ENCODE assay signal across 9 mouse cellular contexts in genomic region chr4:151902689-151903241, GRCm38 (mm10). TPM values are rescaled to one million over a fixed set of nuclear protein-coding genes. Genes with fewer than 3 reads are reported as not detected.
DNase-seq lines count a peak whose midpoint lies in the region; ATAC-seq and TF ChIP-seq lines count a peak whose summit lies in the region.
"Had no signal": no experiment of that assay in that cellular context is flagged by ENCODE, and none has a peak within 500 bp of the region (broad histone marks: within the 10 kb centered on the region; RNA-seq: fewer than 3 reads in every experiment).

No protein-coding gene starts in this region.

- H3K27ac ChIP-seq in embryonic facial prominence, embryonic 15.5 days (replicated peaks): no peak overlapping the region
- no peak overlapping the region for H3K27ac ChIP-seq in embryonic facial prominence, embryonic 10.5 days (replicated peaks)
- H3K27ac ChIP-seq in hindbrain, postnatal 0 days: no peak overlapping the region
- no peak overlapping the region for H3K27ac ChIP-seq in midbrain, embryonic 10.5 days (replicated peaks)
- H3K27ac ChIP-seq: stomach, embryonic 15.5 days had no signal

- TF ChIP-seq CTCF in lung, adult 2 months (IDR thresholded peaks at IDR 0.05; ENCODE audit: insufficient read depth, low read length): no peak
- no peak for TF ChIP-seq CTCF in hindbrain, postnatal 0 days (IDR thresholded peaks at IDR 0.05; ENCODE audit: low read depth)

- no peaks in the 10 kb centered on the region for H3K9me3 ChIP-seq in embryonic facial prominence, embryonic 15.5 days (replicated peaks)
- H3K9me3 ChIP-seq in embryonic facial prominence, embryonic 10.5 days: no peaks in the 10 kb centered on the region
- no peaks in the 10 kb centered on the region for H3K9me3 ChIP-seq in hindbrain, postnatal 0 days (ENCODE audit: low read length)
- peaks cover 4% of the 10 kb centered on the region for H3K9me3 ChIP-seq in midbrain, embryonic 10.5 days (replicated peaks)
- H3K9me3 ChIP-seq: stomach, embryonic 15.5 days had no signal

- TF ChIP-seq POLR2A in lung, adult 2 months (IDR thresholded peaks at IDR 0.05; ENCODE audit: borderline replicate concordance, extremely low read depth, low read depth, low read length): 0 out of 2 replicates have a peak, but pooled peaks have one; percentile 1

- H3K4me1 ChIP-seq in embryonic facial prominence, embryonic 15.5 days: peaks cover 8% of the 10 kb centered on the region; the same call in 1 of the 2 replicates
- H3K4me1 ChIP-seq in embryonic facial prominence, embryonic 10.5 days: peaks cover 11% of the 10 kb centered on the region
- peaks cover 14% of the 10 kb centered on the region for H3K4me1 ChIP-seq in lung, adult 2 months (ENCODE audit: control insufficient read depth, insufficient read depth, low read length)
- H3K4me1 ChIP-seq in hindbrain, postnatal 0 days (ENCODE audit: insufficient read depth, low read length): 0 out of 2 replicates have a peak, but pooled peaks cover 10% of the 10 kb centered on the region
- peaks cover 25% of the 10 kb centered on the region for H3K4me1 ChIP-seq in midbrain, embryonic 10.5 days

- ATAC-seq in embryonic facial prominence, embryonic 15.5 days (ENCODE audit: insufficient number of reproducible peaks, low FRiP score, low TSS enrichment, low read depth): peak; percentile 7; the same call in 1 of the 2 replicates
- no peak for ATAC-seq in hindbrain, postnatal 0 days

- WGBS in embryonic facial prominence, embryonic 15.5 days: 54% methylated on average over 14 of the region's 14 CpGs
- WGBS in embryonic facial prominence, embryonic 10.5 days: 56% methylated on average over 14 of the region's 14 CpGs
- WGBS in lung, adult 2 months: 14% methylated on average over 14 of the region's 14 CpGs
- 57% methylated on average over 14 of the region's 14 CpGs for WGBS in hindbrain, postnatal 0 days
- 61% methylated on average over 14 of the region's 14 CpGs for WGBS in midbrain, embryonic 10.5 days

- no peak overlapping the region for H3K4me3 ChIP-seq in embryonic facial prominence, embryonic 15.5 days (replicated peaks)
- no peak overlapping the region for H3K4me3 ChIP-seq in embryonic facial prominence, embryonic 10.5 days
- no peak overlapping the region for H3K4me3 ChIP-seq in lung, adult 2 months (replicated peaks; ENCODE audit: extremely low read depth, low read depth, low read length)
- H3K4me3 ChIP-seq in hindbrain, postnatal 0 days (ENCODE audit: low read length): no peak overlapping the region
- no peak overlapping the region for H3K4me3 ChIP-seq in midbrain, embryonic 10.5 days
- H3K4me3 ChIP-seq: stomach, embryonic 15.5 days had no signal

- no peak overlapping the region for H3K9ac ChIP-seq in embryonic facial prominence, embryonic 15.5 days
- H3K9ac ChIP-seq in hindbrain, postnatal 0 days (replicated peaks; ENCODE audit: low read length): no peak overlapping the region
- H3K9ac ChIP-seq: stomach, embryonic 15.5 days had no signal

- H3K4me2 ChIP-seq in embryonic facial prominence, embryonic 15.5 days (replicated peaks): no peak overlapping the region
- H3K4me2 ChIP-seq in hindbrain, postnatal 0 days (ENCODE audit: low read depth, low read length): no peak overlapping the region
- H3K4me2 ChIP-seq: stomach, embryonic 15.5 days had no signal

- no peaks in the 10 kb centered on the region for H3K36me3 ChIP-seq in embryonic facial prominence, embryonic 15.5 days
- H3K36me3 ChIP-seq in embryonic facial prominence, embryonic 10.5 days (replicated peaks): no peaks in the 10 kb centered on the region
- no peaks in the 10 kb centered on the region for H3K36me3 ChIP-seq in hindbrain, postnatal 0 days (ENCODE audit: insufficient read depth, low read length)
- H3K36me3 ChIP-seq in midbrain, embryonic 10.5 days: no peaks in the 10 kb centered on the region
- H3K36me3 ChIP-seq: stomach, embryonic 15.5 days had no signal

- no peak for DNase-seq in embryonic facial prominence, embryonic 10.5 days (ENCODE audit: low spot score)
- DNase-seq in cerebellum, adult 9-11 months: peak; percentile 67
- peak; percentile 83 to 84 for DNase-seq in heart, postnatal 14 days
- DNase-seq in lung, adult 2 months: peak; percentile 56
- DNase-seq in hindbrain, postnatal 0 days (ENCODE audit: low spot score): no peak
- no peak for DNase-seq in midbrain, embryonic 10.5 days (ENCODE audit: low spot score)
- DNase-seq in B cell, adult 2 months: no peak

- H3K27me3 ChIP-seq in embryonic facial prominence, embryonic 15.5 days: peaks cover 6% of the 10 kb centered on the region; the same call in 1 of the 2 replicates
- peaks cover 18% of the 10 kb centered on the region for H3K27me3 ChIP-seq in embryonic facial prominence, embryonic 10.5 days (replicated peaks; ENCODE audit: low read depth, poor library complexity, severe bottlenecking)
- H3K27me3 ChIP-seq in hindbrain, postnatal 0 days (ENCODE audit: insufficient read depth, low read length): no peaks in the 10 kb centered on the region
- peaks cover 35% of the 10 kb centered on the region for H3K27me3 ChIP-seq in midbrain, embryonic 10.5 days (ENCODE audit: low read depth, poor library complexity, severe bottlenecking)

- intact Hi-C loops in heart, postnatal 14 days (cut with DNase I): no loop called here

RNA-seq across cellular contexts. Expression of gene Dnajc11, which starts 30.7 kb away (rescaled TPM):
- polyA plus RNA-seq in embryonic facial prominence, embryonic 15.5 days (2015; fragmentation: Nextera tagmentation; extraction: Ambion mirVana): 57.8 and 61.5 TPM in 2 replicates
- 113 and 121 TPM in 2 replicates for polyA plus RNA-seq in embryonic facial prominence, embryonic 10.5 days (2016; fragmentation: Nextera tagmentation; extraction: Ambion mirVana)
- total RNA-seq in heart, postnatal 14 days (2021): 100 to 1,000 TPM in 1 of 2 experiments, 10 to 100 TPM in 1; 94.7 to 103 TPM
- 30.8 and 45.8 TPM in 2 replicates for polyA plus RNA-seq in lung, adult 2 months (2012; rRNA removed)
- total RNA-seq in hindbrain, postnatal 0 days (2014; rRNA removed): 94.5 and 108 TPM in 2 replicates
- 64.1 and 65.6 TPM in 2 replicates for polyA plus RNA-seq in hindbrain, postnatal 0 days (2015; fragmentation: Nextera tagmentation; extraction: Ambion mirVana)
- 107 and 108 TPM in 2 replicates for polyA plus RNA-seq in midbrain, embryonic 10.5 days (2016; fragmentation: Nextera tagmentation; extraction: Ambion mirVana)

RNA-seq across cellular contexts. Expression of gene Camta1, which starts 41.1 kb away (rescaled TPM):
- 76.7 and 77.1 TPM in 2 replicates for polyA plus RNA-seq in embryonic facial prominence, embryonic 15.5 days (2015; fragmentation: Nextera tagmentation; extraction: Ambion mirVana)
- polyA plus RNA-seq in embryonic facial prominence, embryonic 10.5 days (2016; fragmentation: Nextera tagmentation; extraction: Ambion mirVana): 104 and 110 TPM in 2 replicates
- total RNA-seq in heart, postnatal 14 days (2021): 100 to 1,000 TPM; 193 to 199 TPM
- polyA plus RNA-seq in lung, adult 2 months (2012; rRNA removed): 8.4 and 10.4 TPM in 2 replicates
- 127 and 179 TPM in 2 replicates for total RNA-seq in hindbrain, postnatal 0 days (2014; rRNA removed)
- 133 and 145 TPM in 2 replicates for polyA plus RNA-seq in hindbrain, postnatal 0 days (2015; fragmentation: Nextera tagmentation; extraction: Ambion mirVana)
- 137 and 141 TPM in 2 replicates for polyA plus RNA-seq in midbrain, embryonic 10.5 days (2016; fragmentation: Nextera tagmentation; extraction: Ambion mirVana)

Comparison
In these comparisons a context has a peak if more than half of its experiments do, and no peak if none do; other contexts are left out.
1. DNase-seq: peak in cerebellum, adult 9-11 months (single experiment), heart, postnatal 14 days (2 of 2) and lung, adult 2 months (single experiment); none in embryonic facial prominence, embryonic 10.5 days (single experiment), hindbrain, postnatal 0 days (single experiment), midbrain, embryonic 10.5 days (single experiment) and B cell, adult 2 months (0 of 2).